Mouse (Mus musculus) olfactory bulb, adult 2 months (tissue): ENCODE measurements around the gene Mcu.

ENCODE experiments used
- CTCF ChIP-seq: fragments of 200-500 bp; IDR thresholded peaks from 2 replicates; pipeline ENCODE4 v1.5.1; 2012; ENCODE audit warnings: low read depth, mild to moderate bottlenecking, low read length, moderate library complexity; ENCODE audit not compliant: insufficient read depth
- POLR2A ChIP-seq: fragments of 200-500 bp; IDR thresholded peaks from 2 replicates; pipeline ENCODE4 v1.6.1; 2012; ENCODE audit warnings: mild to moderate bottlenecking, low read depth, low read length, moderate library complexity; ENCODE audit not compliant: insufficient read depth

GRCm38 (mm10) chr10:59510713-59511426 lies 105.6 kb downstream of the Mcu start:
- TF ChIP-seq POLR2A = no peak
- TF ChIP-seq CTCF = no peak
